Comparison of ENCODE assay signal across 23 mouse cellular contexts in genomic region chr12:17239428-17239688, GRCm38 (mm10). TPM values are rescaled to one million over a fixed set of nuclear protein-coding genes. Genes with fewer than 3 reads are reported as not detected.
DNase-seq lines count a peak whose midpoint lies in the region; ATAC-seq lines count a peak whose summit lies in the region.
"Had no signal": no experiment of that assay in that cellular context is flagged by ENCODE, and none has a peak within 500 bp of the region (broad histone marks: within the 10 kb centered on the region; RNA-seq: fewer than 3 reads in every experiment).

No protein-coding gene starts in this region.

- no peaks in the 10 kb centered on the region for H3K9me3 ChIP-seq in forebrain, embryonic 11.5 days (ENCODE audit: control insufficient read depth, low read length)
- no peaks in the 10 kb centered on the region for H3K9me3 ChIP-seq in forebrain, embryonic 16.5 days (ENCODE audit: control insufficient read depth, low read length)
- no peaks in the 10 kb centered on the region for H3K9me3 ChIP-seq in forebrain, embryonic 12.5 days
- peaks cover 5% of the 10 kb centered on the region; the same call in 1 of the 2 replicates for H3K9me3 ChIP-seq in limb, embryonic 12.5 days
- 0 out of 2 replicates have a peak, but pooled peaks cover 3% of the 10 kb centered on the region for H3K9me3 ChIP-seq in kidney, embryonic 15.5 days (replicated peaks)
- H3K9me3 ChIP-seq: G1E; intestine, embryonic 15.5 days; liver, embryonic 15.5 days; midbrain, embryonic 12.5 days; neural tube, embryonic 12.5 days had no signal

- H3K4me2 ChIP-seq in forebrain, embryonic 11.5 days (ENCODE audit: low read depth, low read length, severe bottlenecking) = no peak overlapping the region
- H3K4me2 ChIP-seq in forebrain, embryonic 16.5 days (ENCODE audit: low read length) = no peak overlapping the region
- H3K4me2 ChIP-seq in forebrain, embryonic 12.5 days = no peak overlapping the region
- no peak overlapping the region for H3K4me2 ChIP-seq in limb, embryonic 12.5 days
- H3K4me2 ChIP-seq in kidney, embryonic 15.5 days = no peak overlapping the region
- H3K4me2 ChIP-seq: heart, embryonic 11.5 days; hindbrain, embryonic 14.5 days; intestine, embryonic 15.5 days; liver, embryonic 15.5 days; midbrain, embryonic 12.5 days; neural tube, embryonic 12.5 days had no signal

- H3K27me3 ChIP-seq in forebrain, embryonic 11.5 days (ENCODE audit: control insufficient read depth, insufficient read depth, low read length) = no peaks in the 10 kb centered on the region
- H3K27me3 ChIP-seq in forebrain, embryonic 16.5 days (replicated peaks; ENCODE audit: control insufficient read depth, insufficient read depth, low read length) = no peaks in the 10 kb centered on the region
- H3K27me3 ChIP-seq in forebrain, embryonic 12.5 days = no peaks in the 10 kb centered on the region; the same call in 1 of the 2 replicates
- peaks cover 6% of the 10 kb centered on the region for H3K27me3 ChIP-seq in limb, embryonic 12.5 days
- no peaks in the 10 kb centered on the region for H3K27me3 ChIP-seq in kidney, embryonic 15.5 days
- H3K27me3 ChIP-seq: intestine, embryonic 15.5 days; liver, embryonic 15.5 days; midbrain, embryonic 12.5 days; neural tube, embryonic 12.5 days had no signal

- H3K9ac ChIP-seq in forebrain, embryonic 11.5 days (ENCODE audit: low read length) = no peak overlapping the region
- H3K9ac ChIP-seq in forebrain, embryonic 16.5 days (replicated peaks; ENCODE audit: low read depth, low read length) = no peak overlapping the region
- H3K9ac ChIP-seq in forebrain, embryonic 12.5 days = no peak overlapping the region
- H3K9ac ChIP-seq in limb, embryonic 12.5 days (replicated peaks) = no peak overlapping the region
- no peak overlapping the region for H3K9ac ChIP-seq in kidney, embryonic 15.5 days
- H3K9ac ChIP-seq: hindbrain, embryonic 14.5 days; intestine, embryonic 15.5 days; liver, embryonic 15.5 days; midbrain, embryonic 12.5 days; neural tube, embryonic 12.5 days had no signal

- DNase-seq in forebrain, embryonic 11.5 days (ENCODE audit: low spot score) = no peak
- peak; percentile 38 for DNase-seq in 416B (ENCODE audit: low read depth)
- no peak for DNase-seq in kidney, adult 18-20 months
- DNase-seq: adrenal gland, postnatal 10 days; cerebellum, postnatal 25 days; heart, postnatal 10 days; layer of hippocampus, postnatal 36 days; left cerebral cortex, postnatal 4 days; right cerebral cortex, adult 18-20 months; thymus, postnatal 25 days had no signal

- no peak overlapping the region for H3K4me3 ChIP-seq in forebrain, embryonic 11.5 days (ENCODE audit: low read depth, low read length)
- H3K4me3 ChIP-seq in forebrain, embryonic 16.5 days (replicated peaks; ENCODE audit: low read length) = no peak overlapping the region
- H3K4me3 ChIP-seq in forebrain, embryonic 12.5 days (replicated peaks) = no peak overlapping the region
- H3K4me3 ChIP-seq in limb, embryonic 12.5 days (replicated peaks) = no peak overlapping the region
- H3K4me3 ChIP-seq in kidney, embryonic 15.5 days (replicated peaks) = no peak overlapping the region
- H3K4me3 ChIP-seq: intestine, embryonic 15.5 days; liver, embryonic 15.5 days; midbrain, embryonic 12.5 days; neural tube, embryonic 12.5 days had no signal

- 0 out of 2 replicates have a peak overlapping the region, but pooled peaks have one; percentile 31 for H3K27ac ChIP-seq in forebrain, embryonic 11.5 days (ENCODE audit: low read depth, low read length)
- no peak overlapping the region for H3K27ac ChIP-seq in forebrain, embryonic 16.5 days (ENCODE audit: low read length)
- 0 out of 2 replicates have a peak overlapping the region, but pooled peaks have one; percentile 9 for H3K27ac ChIP-seq in forebrain, embryonic 12.5 days
- peak overlapping the region; percentile 74 for H3K27ac ChIP-seq in limb, embryonic 12.5 days
- no peak overlapping the region for H3K27ac ChIP-seq in kidney, embryonic 15.5 days
- H3K27ac ChIP-seq: hindbrain, embryonic 14.5 days; intestine, embryonic 15.5 days; kidney, postnatal 0 days; liver, embryonic 15.5 days; midbrain, embryonic 12.5 days; neural tube, embryonic 12.5 days had no signal

- ATAC-seq in forebrain, embryonic 11.5 days (replicated peaks; ENCODE audit: low FRiP score) = no peak
- no peak; the same call in none of the 2 replicates for ATAC-seq in forebrain, embryonic 16.5 days
- ATAC-seq in forebrain, embryonic 12.5 days (ENCODE audit: low FRiP score) = no peak
- ATAC-seq in limb, embryonic 12.5 days (ENCODE audit: insufficient number of reproducible peaks, insufficient read depth, low FRiP score, low TSS enrichment, low read depth) = no peak
- ATAC-seq in kidney, embryonic 15.5 days (replicated peaks; ENCODE audit: low FRiP score) = no peak
- ATAC-seq: activated CD4-positive, CD25-positive, alpha-beta regulatory T cell, adult 4 months; intestine, embryonic 15.5 days had no signal

- H3K36me3 ChIP-seq in forebrain, embryonic 11.5 days (ENCODE audit: control insufficient read depth, insufficient read depth, low read length) = no peaks in the 10 kb centered on the region
- no peaks in the 10 kb centered on the region for H3K36me3 ChIP-seq in forebrain, embryonic 16.5 days (ENCODE audit: control insufficient read depth, insufficient read depth)
- H3K36me3 ChIP-seq in forebrain, embryonic 12.5 days (replicated peaks) = no peaks in the 10 kb centered on the region
- no peaks in the 10 kb centered on the region for H3K36me3 ChIP-seq in limb, embryonic 12.5 days
- H3K36me3 ChIP-seq in kidney, embryonic 15.5 days = no peaks in the 10 kb centered on the region
- H3K36me3 ChIP-seq: G1E; intestine, embryonic 15.5 days; liver, embryonic 15.5 days; midbrain, embryonic 12.5 days; neural tube, embryonic 12.5 days had no signal

- peaks cover 6% of the 10 kb centered on the region; the same call in 1 of the 2 replicates for H3K4me1 ChIP-seq in forebrain, embryonic 11.5 days (replicated peaks; ENCODE audit: control insufficient read depth, insufficient read depth, low read length)
- H3K4me1 ChIP-seq in forebrain, embryonic 16.5 days (replicated peaks; ENCODE audit: control insufficient read depth, insufficient read depth, low read length) = peaks cover 14% of the 10 kb centered on the region; the same call in 1 of the 2 replicates
- peaks cover 22% of the 10 kb centered on the region for H3K4me1 ChIP-seq in forebrain, embryonic 12.5 days
- H3K4me1 ChIP-seq in limb, embryonic 12.5 days (replicated peaks) = peaks cover 11% of the 10 kb centered on the region
- peaks cover 7% of the 10 kb centered on the region for H3K4me1 ChIP-seq in kidney, embryonic 15.5 days
- H3K4me1 ChIP-seq: intestine, embryonic 15.5 days; liver, embryonic 15.5 days; neural tube, embryonic 12.5 days had no signal

RNA-seq across cellular contexts. Expression of gene Pdia6, which starts 27.0 kb away (rescaled TPM):
- polyA plus RNA-seq in forebrain, embryonic 11.5 days (2014; fragmentation: Nextera tagmentation; extraction: Ambion mirVana) = 511 and 517 TPM in 2 replicates
- polyA plus RNA-seq in forebrain, embryonic 16.5 days (2015; fragmentation: Nextera tagmentation; extraction: Ambion mirVana) = 333 and 384 TPM in 2 replicates
- 454 and 460 TPM in 2 replicates for polyA plus RNA-seq in forebrain, embryonic 12.5 days (2016; fragmentation: Nextera tagmentation; extraction: Ambion mirVana)
- 582 and 622 TPM in 2 replicates for polyA plus RNA-seq in limb, embryonic 12.5 days (2016; fragmentation: Nextera tagmentation; extraction: Ambion mirVana)
- polyA plus RNA-seq in kidney, embryonic 15.5 days (2015; fragmentation: Nextera tagmentation; extraction: Ambion mirVana) = 614 and 635 TPM in 2 replicates

Comparison
In these comparisons a context has a peak if more than half of its experiments do, and no peak if none do; other contexts are left out.
1. H3K27ac ChIP-seq: peak in forebrain, embryonic 11.5 days (single experiment), forebrain, embryonic 12.5 days (single experiment) and limb, embryonic 12.5 days (single experiment); none in forebrain, embryonic 16.5 days (single experiment) and kidney, embryonic 15.5 days (single experiment).